ENCODE assay signal across 8 mouse cellular contexts in the genomic region with DNA sequence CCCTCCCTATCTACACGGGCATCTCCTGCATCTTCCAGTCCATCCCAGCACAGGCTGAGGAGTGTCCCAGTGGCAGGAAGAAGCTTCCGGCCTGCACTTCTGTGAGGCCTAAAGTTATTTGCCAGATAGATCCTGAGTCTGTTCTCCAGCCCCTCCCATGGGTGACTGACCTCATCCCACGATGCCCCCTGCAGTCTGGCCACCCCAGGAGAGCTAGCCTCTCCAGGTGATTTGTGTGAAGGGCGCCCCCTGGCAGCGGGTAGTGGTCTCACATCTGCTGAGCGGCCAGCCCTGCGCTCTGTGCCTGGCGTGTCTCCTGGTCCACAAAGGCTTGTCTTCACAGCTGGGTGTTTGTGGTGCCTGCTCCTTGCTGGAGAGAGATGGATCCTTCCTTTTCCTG.
A peak's percentile ranks its signal among the peaks of the same experiment; 100 is the strongest.
DNase-seq lines count a peak whose midpoint lies in the region; ATAC-seq and TF ChIP-seq lines count a peak whose summit lies in the region.

No protein-coding gene starts in this region.

- H3K4me3 ChIP-seq in embryonic fibroblast, embryonic 13.5 days (ENCODE audit: insufficient read depth, low read length) = no peak overlapping the region
- H3K4me3 ChIP-seq in hindbrain, embryonic 15.5 days = no peak overlapping the region
- no peak overlapping the region for H3K4me3 ChIP-seq in liver, embryonic 16.5 days (ENCODE audit: low read depth, low read length)
- H3K4me3 ChIP-seq in neural tube, embryonic 14.5 days (ENCODE audit: low read depth, low read length) = no peak overlapping the region

- peak; percentile 66 for TF ChIP-seq CTCF in embryonic fibroblast, embryonic 13.5 days (IDR thresholded peaks at IDR 0.05; ENCODE audit: borderline replicate concordance, insufficient read depth, low read length)

- peak overlapping the region; percentile 56; the same call in 1 of the 2 replicates for H3K27ac ChIP-seq in embryonic fibroblast, embryonic 13.5 days (ENCODE audit: insufficient read depth, low read length)
- H3K27ac ChIP-seq in hindbrain, embryonic 15.5 days (replicated peaks) = peak overlapping the region; percentile 37
- H3K27ac ChIP-seq in liver, embryonic 16.5 days (ENCODE audit: low read length) = peak overlapping the region; percentile 45
- peak overlapping the region; percentile 36; the same call in 1 of the 2 replicates for H3K27ac ChIP-seq in neural tube, embryonic 14.5 days (ENCODE audit: low read depth, low read length)

- H3K4me2 ChIP-seq in hindbrain, embryonic 15.5 days = no peak overlapping the region
- H3K4me2 ChIP-seq in liver, embryonic 16.5 days (ENCODE audit: low read depth, low read length) = no peak overlapping the region
- no peak overlapping the region for H3K4me2 ChIP-seq in neural tube, embryonic 14.5 days (ENCODE audit: low read depth, low read length)

- H3K27me3 ChIP-seq in hindbrain, embryonic 15.5 days = no peaks in the 10 kb centered on the region
- H3K27me3 ChIP-seq in liver, embryonic 16.5 days (ENCODE audit: control insufficient read depth, insufficient read depth, low read depth, low read length) = no peaks in the 10 kb centered on the region
- no peaks in the 10 kb centered on the region for H3K27me3 ChIP-seq in neural tube, embryonic 14.5 days (ENCODE audit: control insufficient read depth, insufficient read depth, low read length)

- WGBS in hindbrain, embryonic 15.5 days = 47% methylated on average over 8 of the region's 8 CpGs
- WGBS in liver, embryonic 16.5 days (ENCODE audit: insufficient replicate concordance) = 44% methylated on average over 8 of the region's 8 CpGs
- WGBS in neural tube, embryonic 14.5 days = 50% methylated on average over 8 of the region's 8 CpGs

- H3K9me3 ChIP-seq in hindbrain, embryonic 15.5 days = no peaks in the 10 kb centered on the region
- H3K9me3 ChIP-seq in liver, embryonic 16.5 days (replicated peaks; ENCODE audit: control insufficient read depth, low read length) = no peaks in the 10 kb centered on the region
- H3K9me3 ChIP-seq in neural tube, embryonic 14.5 days (ENCODE audit: control insufficient read depth, low read length) = no peaks in the 10 kb centered on the region

- peak; percentile 55 to 87 for DNase-seq in spleen, postnatal 4 days (ENCODE audit: low spot score in 2 of 2)
- DNase-seq in spleen, adult 12 weeks (ENCODE audit: low spot score) = no peak
- DNase-seq in adipocyte (ENCODE audit: low spot score) = no peak
- DNase-seq in urinary bladder, adult 2 months (ENCODE audit: low spot score) = no peak

- no peak overlapping the region for H3K9ac ChIP-seq in hindbrain, embryonic 15.5 days
- no peak overlapping the region for H3K9ac ChIP-seq in liver, embryonic 16.5 days (ENCODE audit: low read depth, low read length)
- H3K9ac ChIP-seq in neural tube, embryonic 14.5 days (replicated peaks; ENCODE audit: low read depth, low read length) = no peak overlapping the region

- TF ChIP-seq POLR2A in embryonic fibroblast, embryonic 13.5 days (IDR thresholded peaks at IDR 0.05; ENCODE audit: low read depth, low read length) = no peak

- H3K4me1 ChIP-seq in embryonic fibroblast, embryonic 13.5 days (ENCODE audit: control insufficient read depth, insufficient read depth, low read length) = peaks cover 77% of the 10 kb centered on the region
- peaks cover 86% of the 10 kb centered on the region for H3K4me1 ChIP-seq in hindbrain, embryonic 15.5 days (replicated peaks)
- H3K4me1 ChIP-seq in liver, embryonic 16.5 days (ENCODE audit: control insufficient read depth, low read depth, low read length) = peaks cover 41% of the 10 kb centered on the region
- peaks cover 42% of the 10 kb centered on the region for H3K4me1 ChIP-seq in neural tube, embryonic 14.5 days (ENCODE audit: control insufficient read depth, insufficient read depth, low read length)

- H3K36me3 ChIP-seq in hindbrain, embryonic 15.5 days = no peaks in the 10 kb centered on the region
- H3K36me3 ChIP-seq in liver, embryonic 16.5 days (ENCODE audit: control insufficient read depth, insufficient read depth) = no peaks in the 10 kb centered on the region
- no peaks in the 10 kb centered on the region for H3K36me3 ChIP-seq in neural tube, embryonic 14.5 days (ENCODE audit: control insufficient read depth, insufficient read depth, low read length)

- no peak for ATAC-seq in hindbrain, embryonic 15.5 days (ENCODE audit: low FRiP score, low read depth)
- no peak for ATAC-seq in liver, embryonic 16.5 days (ENCODE audit: low read depth)
- no peak for ATAC-seq in neural tube, embryonic 14.5 days (ENCODE audit: low read depth)

Comparison
In these comparisons a context has a peak if more than half of its experiments do, and no peak if none do; other contexts are left out.
1. DNase-seq: peak in spleen, postnatal 4 days (2 of 2); none in spleen, adult 12 weeks (single experiment), adipocyte (single experiment) and urinary bladder, adult 2 months (single experiment).
2. Peak in every context shown above with its lines, with median percentiles within 50 percentile points of each other: H3K27ac ChIP-seq.